Mouse (Mus musculus): ENCODE measurements around the gene Fibp. TPM values are rescaled to one million over a fixed set of nuclear protein-coding genes. Genes with fewer than 3 reads are reported as not detected.
A peak's percentile ranks its signal among the peaks of the same experiment; 100 is the strongest.

Gene Fibp
- polyA plus RNA-seq, 1 experiment from 2014 or later, result 101 TPM

DNA sequence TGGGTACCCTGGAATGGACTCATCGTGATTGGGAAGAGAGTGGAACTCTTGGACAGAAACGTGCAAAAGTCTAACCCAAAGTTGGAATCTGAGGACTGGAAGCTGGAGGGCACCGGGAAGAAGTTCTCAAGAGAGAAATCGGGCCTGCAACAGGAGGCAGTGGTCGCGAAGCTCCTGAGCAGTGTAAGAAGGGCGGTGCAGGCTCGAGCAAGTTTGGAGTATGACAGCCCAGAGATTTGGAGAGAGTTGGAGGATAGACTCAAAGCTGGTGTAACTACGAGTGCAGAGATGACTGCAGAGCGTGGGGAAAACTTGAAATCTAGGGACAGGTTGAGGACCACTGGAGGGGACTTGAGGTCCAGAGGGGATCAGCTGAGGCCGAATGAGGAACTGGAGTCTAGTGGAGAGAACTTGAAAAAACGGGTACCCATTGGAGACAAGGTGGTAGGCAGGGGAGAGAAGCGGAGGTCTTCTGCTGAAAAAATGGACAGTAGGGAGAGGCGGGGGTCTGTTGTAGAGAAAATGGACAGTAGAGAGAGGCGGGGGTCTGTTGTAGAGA, 50.7 kb downstream of the Fibp start:
- 47% methylated on average over 15 of the region's 15 CpGs for WGBS
- Histone ChIP-seq H3K4me1 (ENCODE audit: insufficient read depth) (0 out of 2 replicates have a peak, but pooled peaks cover 5% of the 10 kb centered on the region), H3K27ac (ENCODE audit: low read depth) (peak overlapping the region; percentile 3; the same call in 1 of the 2 replicates), H3K4me2 (peak overlapping the region; percentile 90), H3K27me3 (ENCODE audit: insufficient read depth, low read length) (no peaks in the 10 kb centered on the region), H3K36me3 (ENCODE audit: insufficient read depth) (no peaks in the 10 kb centered on the region), H3K9ac (peak overlapping the region; percentile 54), H3K4me3 (ENCODE audit: low read depth, low read length) (peak overlapping the region; percentile 51), H3K9me3 (ENCODE audit: low read depth, low read length) (no peaks in the 10 kb centered on the region)
- no peak for TF ChIP-seq CTCF (IDR thresholded peaks at IDR 0.05; ENCODE audit: low read depth)
- ATAC-seq (ENCODE audit: insufficient read depth) (no peak), DNase-seq (no peak)

GRCm38 (mm10) chr19:5512091-5513004, 51.9 kb downstream of the Fibp start:
- Histone ChIP-seq H3K9me3 (ENCODE audit: low read depth, low read length) (no peaks in the 10 kb centered on the region), H3K36me3 (ENCODE audit: insufficient read depth) (no peaks in the 10 kb centered on the region), H3K27me3 (ENCODE audit: insufficient read depth, low read length) (no peaks in the 10 kb centered on the region), H3K4me2 (0 out of 2 replicates have a peak overlapping the region, but pooled peaks have one; percentile 2), H3K4me3 (ENCODE audit: low read depth, low read length) (no peak overlapping the region), H3K9ac (no peak overlapping the region), H3K27ac (ENCODE audit: low read depth) (no peak overlapping the region), H3K4me1 (ENCODE audit: insufficient read depth) (0 out of 2 replicates have a peak, but pooled peaks cover 5% of the 10 kb centered on the region)
- TF ChIP-seq CTCF (IDR thresholded peaks at IDR 0.05; ENCODE audit: low read depth), result no peak
- DNase-seq (peak; percentile 57), ATAC-seq (ENCODE audit: insufficient read depth) (no peak)
- 73% methylated on average over 12 of the region's 12 CpGs for WGBS

- H3K4me3 ChIP-seq (ENCODE audit: low read depth, low read length), result no peak overlapping the region
These were observed 52.6 kb downstream of the Fibp start for GRCm38 (mm10) chr19:5513005-5513349.

More at GRCm38 (mm10) chr19:5513005-5513349, 52.6 kb downstream of the Fibp start:
- ATAC-seq (ENCODE audit: insufficient read depth) (no peak), DNase-seq (no peak)
- Histone ChIP-seq H3K27me3 (ENCODE audit: insufficient read depth, low read length) (no peaks in the 10 kb centered on the region), H3K27ac (ENCODE audit: low read depth) (no peak overlapping the region), H3K36me3 (ENCODE audit: insufficient read depth) (no peaks in the 10 kb centered on the region), H3K4me2 (no peak overlapping the region), H3K9me3 (ENCODE audit: low read depth, low read length) (no peaks in the 10 kb centered on the region), H3K9ac (no peak overlapping the region), H3K4me1 (ENCODE audit: insufficient read depth) (0 out of 2 replicates have a peak, but pooled peaks cover 5% of the 10 kb centered on the region)
- WGBS, result 78% methylated on average over 3 of the region's 3 CpGs
- no peak for TF ChIP-seq CTCF (IDR thresholded peaks at IDR 0.05; ENCODE audit: low read depth)

Other genes starting within 250 kb of the Fibp start
- 27.8 and 31.8 TPM in 2 replicates for gene Pacs1, start 187.5 kb upstream of the Fibp start, polyA plus RNA-seq (2014; fragmentation: Nextera tagmentation; extraction: Ambion mirVana)
- gene Sf3b2, start 165.2 kb upstream of the Fibp start, polyA plus RNA-seq (2014; fragmentation: Nextera tagmentation; extraction: Ambion mirVana), result 334 and 368 TPM in 2 replicates
- gene Gal3st3, start 162.3 kb upstream of the Fibp start, polyA plus RNA-seq (2014; fragmentation: Nextera tagmentation; extraction: Ambion mirVana), result 2.2 and 2.9 TPM in 2 replicates
- not detected in 2 replicates for gene Catsper1, start 124.9 kb upstream of the Fibp start, polyA plus RNA-seq (2014; fragmentation: Nextera tagmentation; extraction: Ambion mirVana)
- 0.41 TPM in 1 of 2 replicates, not detected in the other for gene Cst6, start 111.0 kb upstream of the Fibp start, polyA plus RNA-seq (2014; fragmentation: Nextera tagmentation; extraction: Ambion mirVana)
- gene Eif1ad, start 93.9 kb upstream of the Fibp start, polyA plus RNA-seq (2014; fragmentation: Nextera tagmentation; extraction: Ambion mirVana), result 59.1 and 71.1 TPM in 2 replicates
- gene Banf1, start 93.4 kb upstream of the Fibp start, polyA plus RNA-seq (2014; fragmentation: Nextera tagmentation; extraction: Ambion mirVana), result 515 and 542 TPM in 2 replicates
- 72.0 and 73.8 TPM in 2 replicates for gene Sart1, start 71.9 kb upstream of the Fibp start, polyA plus RNA-seq (2014; fragmentation: Nextera tagmentation; extraction: Ambion mirVana)
- 0.64 TPM in 1 of 2 replicates, not detected in the other for gene Tsga10ip, start 58.1 kb upstream of the Fibp start, polyA plus RNA-seq (2014; fragmentation: Nextera tagmentation; extraction: Ambion mirVana)
- 204 and 217 TPM in 2 replicates for gene Drap1, start 35.6 kb upstream of the Fibp start, polyA plus RNA-seq (2014; fragmentation: Nextera tagmentation; extraction: Ambion mirVana)
- gene AI837181, start 35.5 kb upstream of the Fibp start, polyA plus RNA-seq (2014; fragmentation: Nextera tagmentation; extraction: Ambion mirVana), result 40.8 and 42.7 TPM in 2 replicates
- not detected in 2 replicates for gene Fosl1, start 13.1 kb upstream of the Fibp start, polyA plus RNA-seq (2014; fragmentation: Nextera tagmentation; extraction: Ambion mirVana)
- 9.0 and 10.0 TPM in 2 replicates for gene Ccdc85b, start 2.7 kb upstream of the Fibp start, polyA plus RNA-seq (2014; fragmentation: Nextera tagmentation; extraction: Ambion mirVana)
- 1.0 and 1.8 TPM in 2 replicates for gene Ctsw, start 7.9 kb downstream of the Fibp start, polyA plus RNA-seq (2014; fragmentation: Nextera tagmentation; extraction: Ambion mirVana)
- gene Efemp2, start 13.3 kb downstream of the Fibp start, polyA plus RNA-seq (2014; fragmentation: Nextera tagmentation; extraction: Ambion mirVana), result 178 and 192 TPM in 2 replicates
- 39.8 and 42.6 TPM in 2 replicates for gene Mus81, start 27.8 kb downstream of the Fibp start, polyA plus RNA-seq (2014; fragmentation: Nextera tagmentation; extraction: Ambion mirVana)
- 3,236 and 3,318 TPM in 2 replicates for gene Cfl1, start 29.8 kb downstream of the Fibp start, polyA plus RNA-seq (2014; fragmentation: Nextera tagmentation; extraction: Ambion mirVana)
- gene 1700020D05Rik, start 43.2 kb downstream of the Fibp start, polyA plus RNA-seq (2014; fragmentation: Nextera tagmentation; extraction: Ambion mirVana), result 0.18 TPM in 1 of 2 replicates, not detected in the other
- 6.0 and 6.7 TPM in 2 replicates for gene Snx32, start 49.9 kb downstream of the Fibp start, polyA plus RNA-seq (2014; fragmentation: Nextera tagmentation; extraction: Ambion mirVana)
- gene Ovol1, start 100.0 kb downstream of the Fibp start, polyA plus RNA-seq (2014; fragmentation: Nextera tagmentation; extraction: Ambion mirVana), result 0.89 and 1.0 TPM in 2 replicates
- gene Ap5b1, start 107.4 kb downstream of the Fibp start, polyA plus RNA-seq (2014; fragmentation: Nextera tagmentation; extraction: Ambion mirVana), result 3.7 and 4.2 TPM in 2 replicates
- 138 and 145 TPM in 2 replicates for gene Rnaseh2c, start 141.3 kb downstream of the Fibp start, polyA plus RNA-seq (2014; fragmentation: Nextera tagmentation; extraction: Ambion mirVana)
- gene Kat5, start 149.6 kb downstream of the Fibp start, polyA plus RNA-seq (2014; fragmentation: Nextera tagmentation; extraction: Ambion mirVana), result 25.5 and 33.4 TPM in 2 replicates
- gene Rela, start 176.9 kb downstream of the Fibp start, polyA plus RNA-seq (2014; fragmentation: Nextera tagmentation; extraction: Ambion mirVana), result 52.3 and 54.2 TPM in 2 replicates
- 40.4 and 49.3 TPM in 2 replicates for gene Sipa1, start 203.1 kb downstream of the Fibp start, polyA plus RNA-seq (2014; fragmentation: Nextera tagmentation; extraction: Ambion mirVana)
- 36.6 TPM in 2 replicates for gene Map3k11, start 228.1 kb downstream of the Fibp start, polyA plus RNA-seq (2014; fragmentation: Nextera tagmentation; extraction: Ambion mirVana)
- gene Pcnx3, start 228.3 kb downstream of the Fibp start, polyA plus RNA-seq (2014; fragmentation: Nextera tagmentation; extraction: Ambion mirVana), result 28.4 and 35.2 TPM in 2 replicates
- gene Kcnk7, start 243.8 kb downstream of the Fibp start, polyA plus RNA-seq (2014; fragmentation: Nextera tagmentation; extraction: Ambion mirVana), result 0.32 and 0.47 TPM in 2 replicates

Measured in lung, embryonic 14.5 days (tissue).